ENCODE assay signal across 16 mouse cellular contexts in the genomic region with DNA sequence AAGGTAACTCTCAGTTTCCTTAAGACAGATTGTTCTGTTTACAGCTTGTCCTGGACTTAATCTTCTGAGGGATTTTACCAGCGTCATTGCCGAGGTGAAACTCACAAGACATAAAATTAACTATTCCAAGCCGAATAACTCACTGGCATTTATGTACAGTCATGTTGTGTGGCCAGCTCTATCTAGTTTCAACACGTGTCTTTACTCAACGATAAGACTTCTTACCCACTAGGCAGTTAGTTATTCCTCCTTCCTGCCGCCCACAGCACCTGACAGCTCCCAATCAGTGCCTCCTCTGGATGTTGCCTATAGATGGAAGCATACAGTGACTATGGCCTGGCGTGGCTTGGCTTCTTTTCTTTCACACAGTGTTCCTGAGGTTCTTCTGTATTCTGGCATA.
"Had no signal": no experiment of that assay in that cellular context is flagged by ENCODE, and none has a peak within 500 bp of the region (broad histone marks: within the 10 kb centered on the region; RNA-seq: fewer than 3 reads in every experiment).

No protein-coding gene starts in this region.

- H3K27me3 ChIP-seq: megakaryocyte, embryonic 14.5 days; stomach, embryonic 15.5 days had no signal

- H3K9ac ChIP-seq: midbrain, embryonic 12.5 days; neural tube, embryonic 13.5 days; stomach, embryonic 15.5 days had no signal

- H3K9me3 ChIP-seq: limb, embryonic 10.5 days; megakaryocyte, embryonic 14.5 days; midbrain, embryonic 12.5 days; neural tube, embryonic 13.5 days; stomach, embryonic 15.5 days had no signal

- DNase-seq: kidney, adult 8-10 months; kidney, postnatal 36 days; lung, adult 2 months; lung, postnatal 4 days; right cerebral cortex, postnatal 14 days; thymus, postnatal 4 days had no signal

- H3K4me2 ChIP-seq: midbrain, embryonic 12.5 days; neural tube, embryonic 13.5 days; stomach, embryonic 15.5 days had no signal

- H3K4me3 ChIP-seq: left cerebral cortex, adult 2 months; limb, embryonic 10.5 days; megakaryocyte, embryonic 14.5 days; midbrain, embryonic 12.5 days; neural tube, embryonic 13.5 days; stomach, embryonic 15.5 days had no signal

- H3K36me3 ChIP-seq: limb, embryonic 10.5 days; midbrain, embryonic 12.5 days; neural tube, embryonic 13.5 days; stomach, embryonic 15.5 days had no signal

- ATAC-seq: inflammation-experienced regulatory T-cells, adult 6 months; intestine, postnatal 0 days; lung, postnatal 0 days; midbrain, embryonic 16.5 days had no signal

- H3K27ac ChIP-seq: left cerebral cortex, adult 2 months; limb, embryonic 10.5 days; midbrain, embryonic 12.5 days; neural tube, embryonic 13.5 days; stomach, embryonic 15.5 days had no signal
